Mouse (Mus musculus): Measurements from ENCODE around the gene Kcnq1. TPM values are rescaled to one million over a fixed set of nuclear protein-coding genes. Genes with fewer than 3 reads are reported as not detected.

The Kcnq1 gene
- polyA plus RNA-seq, 1 experiment from 2014 or later, result 0.05 TPM

- no peaks in the 10 kb centered on the region for H3K27me3 ChIP-seq
- ATAC-seq, result no peak
- POLR2A ChIA-PET, result no interaction called here
- in situ Hi-C loops (cut with MboI; ENCODE audit: low pct_unique_long_range_greater_than_20kb), result loop anchor here (25.0 kb wide), 1 partner anchor 474 kb away; no protein-coding TSS in a partner anchor
- no peak for TF ChIP-seq CTCF (IDR thresholded peaks at IDR 0.05)
- CTCF ChIA-PET, result interaction anchor here (0.9 kb wide), 1 partner anchor 9 kb away, joined by 3 read pairs; no protein-coding TSS in a partner anchor
- no peak for DNase-seq (ENCODE audit: low read depth, low spot score)
Measured at GRCm38 (mm10) chr7:143460874-143461273, 354.7 kb downstream of the Kcnq1 start, which contains the start of gene Cdkn1c. Gene Cdkn1c, minus strand, starts transcription at chr7:143461050.

- DNase-seq (ENCODE audit: low read depth, low spot score) (no peak), ATAC-seq (no peak)
- POLR2A ChIA-PET, result no interaction called here
- CTCF ChIA-PET, result interaction anchor here (10.6 kb wide), 1 partner anchor 308 kb away, joined by 209 read pairs; no protein-coding TSS in a partner anchor
- no peak for TF ChIP-seq CTCF (IDR thresholded peaks at IDR 0.05)
- in situ Hi-C loops (cut with MboI; ENCODE audit: low pct_unique_long_range_greater_than_20kb), result loop anchor here (25.0 kb wide), 1 partner anchor 474 kb away; no protein-coding TSS in a partner anchor
- H3K27me3 ChIP-seq, result no peaks in the 10 kb centered on the region
Measured at GRCm38 (mm10) chr7:143461294-143461870, 355.2 kb downstream of the Kcnq1 start.

GRCm38 (mm10) chr7:143461920-143462319, 355.8 kb downstream of the Kcnq1 start:
- ChIA-PET POLR2A (no interaction called here), CTCF (interaction anchor here (10.6 kb wide), 1 partner anchor 309 kb away, joined by 209 read pairs; no protein-coding TSS in a partner anchor)
- H3K27me3 ChIP-seq, result no peaks in the 10 kb centered on the region
- DNase-seq (ENCODE audit: low read depth, low spot score) (no peak), ATAC-seq (no peak)
- in situ Hi-C loops (cut with MboI; ENCODE audit: low pct_unique_long_range_greater_than_20kb), result loop anchor here (25.0 kb wide), 1 partner anchor 475 kb away; no protein-coding TSS in a partner anchor
- TF ChIP-seq CTCF (IDR thresholded peaks at IDR 0.05), result no peak

- no peak for ATAC-seq
- no peaks in the 10 kb centered on the region for H3K27me3 ChIP-seq
- TF ChIP-seq CTCF (IDR thresholded peaks at IDR 0.05), result no peak
- no peak for DNase-seq (ENCODE audit: low read depth, low spot score)
- CTCF ChIA-PET, result interaction anchor here (10.6 kb wide), 1 partner anchor 309 kb away, joined by 209 read pairs; no protein-coding TSS in a partner anchor
- POLR2A ChIA-PET, result no interaction called here
- in situ Hi-C loops (cut with MboI; ENCODE audit: low pct_unique_long_range_greater_than_20kb), result loop anchor here (25.0 kb wide), 1 partner anchor 475 kb away; no protein-coding TSS in a partner anchor
Measured at GRCm38 (mm10) chr7:143462516-143462915, 356.4 kb downstream of the Kcnq1 start.

- no peak for TF ChIP-seq CTCF (IDR thresholded peaks at IDR 0.05)
- no peaks in the 10 kb centered on the region for H3K27me3 ChIP-seq
- ChIA-PET POLR2A (no interaction called here), CTCF (interaction anchor here (0.9 to 10.6 kb wide), 6 partner anchors 13 to 311 kb away, joined by 3 to 209 read pairs (median 3); no protein-coding TSS in a partner anchor)
- no peak for ATAC-seq
- in situ Hi-C loops (cut with MboI; ENCODE audit: low pct_unique_long_range_greater_than_20kb), result loop anchor here (25.0 kb wide), 1 partner anchor 477 kb away; no protein-coding TSS in a partner anchor
- DNase-seq (ENCODE audit: low read depth, low spot score), result no peak
Measured at GRCm38 (mm10) chr7:143463865-143464415, 357.8 kb downstream of the Kcnq1 start.

GRCm38 (mm10) chr7:143464811-143465560, 358.8 kb downstream of the Kcnq1 start:
- in situ Hi-C loops (cut with MboI; ENCODE audit: low pct_unique_long_range_greater_than_20kb), result loop anchor here (5.0 to 25.0 kb wide), 2 partner anchors 313 to 478 kb away; no protein-coding TSS in a partner anchor
- CTCF ChIA-PET, result interaction anchor here (1.0 to 10.6 kb wide), 3 partner anchors 16 to 312 kb away, joined by 3 to 209 read pairs (median 4); no protein-coding TSS in a partner anchor
- POLR2A ChIA-PET, result no interaction called here
- H3K27me3 ChIP-seq, result no peaks in the 10 kb centered on the region
- no peak for TF ChIP-seq CTCF (IDR thresholded peaks at IDR 0.05)
- DNase-seq (ENCODE audit: low read depth, low spot score) (no peak), ATAC-seq (no peak)

GRCm38 (mm10) chr7:143466099-143466677, 360.0 kb downstream of the Kcnq1 start:
- ATAC-seq (no peak), DNase-seq (ENCODE audit: low read depth, low spot score) (no peak)
- in situ Hi-C loops (cut with MboI; ENCODE audit: low pct_unique_long_range_greater_than_20kb), result loop anchor here (5.0 to 25.0 kb wide), 2 partner anchors 314 to 479 kb away; no protein-coding TSS in a partner anchor
- CTCF ChIA-PET, result interaction anchor here (0.6 to 10.6 kb wide), 23 partner anchors 8 to 391 kb away, joined by 3 to 209 read pairs (median 3); partner anchors contain the start of gene Trpm5
- H3K27me3 ChIP-seq, result no peaks in the 10 kb centered on the region
- TF ChIP-seq CTCF (IDR thresholded peaks at IDR 0.05), result no peak
- POLR2A ChIA-PET, result interaction anchor here (1.2 kb wide), 1 partner anchor 312 kb away, joined by 8 read pairs; no protein-coding TSS in a partner anchor

GRCm38 (mm10) chr7:143467714-143468113, 361.6 kb downstream of the Kcnq1 start:
- no peak for ATAC-seq
- ChIA-PET CTCF (interaction anchor here (1.2 to 10.6 kb wide), 3 partner anchors 13 to 315 kb away, joined by 3 to 209 read pairs (median 6); no protein-coding TSS in a partner anchor), POLR2A (no interaction called here)
- no peak for DNase-seq (ENCODE audit: low read depth, low spot score)
- no peaks in the 10 kb centered on the region for H3K27me3 ChIP-seq
- TF ChIP-seq CTCF (IDR thresholded peaks at IDR 0.05), result no peak
- in situ Hi-C loops (cut with MboI; ENCODE audit: low pct_unique_long_range_greater_than_20kb), result loop anchor here (5.0 to 25.0 kb wide), 2 partner anchors 315 to 480 kb away; no protein-coding TSS in a partner anchor

- ATAC-seq (peak; percentile 48), DNase-seq (ENCODE audit: low read depth, low spot score) (no peak)
- H3K27me3 ChIP-seq, result no peaks in the 10 kb centered on the region
- CTCF ChIA-PET, result interaction anchor here (0.9 to 10.6 kb wide), 11 partner anchors 10 to 379 kb away, joined by 3 to 209 read pairs (median 3); no protein-coding TSS in a partner anchor
- TF ChIP-seq CTCF (IDR thresholded peaks at IDR 0.05), result peak; percentile 87
- in situ Hi-C loops (cut with MboI; ENCODE audit: low pct_unique_long_range_greater_than_20kb), result loop anchor here (5.0 to 25.0 kb wide), 2 partner anchors 318 to 483 kb away; no protein-coding TSS in a partner anchor
- POLR2A ChIA-PET, result interaction anchor here (0.7 kb wide), 1 partner anchor 328 kb away, joined by 3 read pairs; no protein-coding TSS in a partner anchor
Measured at GRCm38 (mm10) chr7:143469946-143470345, 363.8 kb downstream of the Kcnq1 start.

All from Patski (cell line).